Mouse (Mus musculus) testis, adult 2 months (tissue): ENCODE measurements around the gene Gatm. TPM values are rescaled to one million over a fixed set of nuclear protein-coding genes. Genes with fewer than 3 reads are reported as not detected.

Source experiments
- H3K27ac ChIP-seq: fragments of 200-500 bp; 2 replicates; pipeline ENCODE4 v1.5.1; 2012; ENCODE audit warnings: low read depth, low read length; ENCODE audit not compliant: control insufficient read depth, insufficient read depth
- H3K27me3 ChIP-seq: fragments of 200-500 bp; 2 replicates; pipeline ENCODE4 v1.6.1; 2012; ENCODE audit warnings: mild to moderate bottlenecking, low read length, moderate library complexity; ENCODE audit not compliant: control insufficient read depth, insufficient read depth
- H3K36me3 ChIP-seq: fragments of 200-500 bp; 2 replicates; pipeline ENCODE4 v1.6.1; 2012; ENCODE audit warnings: mild to moderate bottlenecking, low read length; ENCODE audit not compliant: control insufficient read depth, insufficient read depth
- H3K4me1 ChIP-seq: fragments of 200-500 bp; 2 replicates; pipeline ENCODE4 v1.6.1; 2012; ENCODE audit warnings: low read length; ENCODE audit not compliant: control insufficient read depth, insufficient read depth
- H3K4me3 ChIP-seq: fragments of 200-500 bp; 2 replicates; pipeline ENCODE4 v1.5.1; 2012; ENCODE audit warnings: low read depth, mild to moderate bottlenecking, low read length, moderate library complexity, mixed read lengths; ENCODE audit not compliant: control insufficient read depth
- CTCF ChIP-seq: fragments of 200-500 bp; IDR thresholded peaks from 2 replicates; pipeline ENCODE4 v1.5.1; 2012; ENCODE audit warnings: low read depth, mild to moderate bottlenecking, inconsistent platforms, low read length, moderate library complexity; ENCODE audit not compliant: control insufficient read depth, insufficient read depth, insufficient replicate concordance
- POLR2A ChIP-seq: fragments of 200-500 bp; IDR thresholded peaks from 2 replicates; pipeline ENCODE4 v1.6.1; 2012; ENCODE audit warnings: low read depth, mild to moderate bottlenecking, inconsistent platforms, low read length, moderate library complexity; ENCODE audit not compliant: control insufficient read depth
- polyA plus RNA-seq: library from polyadenylated mRNA; depleted of rRNA; stranded (reverse); fragments of >200 nt; gene quantifications from 2 replicates; pipeline ENCODE4 v1.2.3, GENCODE M21; 2012

The Gatm gene
- polyA plus RNA-seq, 1 experiment: 94.7 TPM

DNA sequence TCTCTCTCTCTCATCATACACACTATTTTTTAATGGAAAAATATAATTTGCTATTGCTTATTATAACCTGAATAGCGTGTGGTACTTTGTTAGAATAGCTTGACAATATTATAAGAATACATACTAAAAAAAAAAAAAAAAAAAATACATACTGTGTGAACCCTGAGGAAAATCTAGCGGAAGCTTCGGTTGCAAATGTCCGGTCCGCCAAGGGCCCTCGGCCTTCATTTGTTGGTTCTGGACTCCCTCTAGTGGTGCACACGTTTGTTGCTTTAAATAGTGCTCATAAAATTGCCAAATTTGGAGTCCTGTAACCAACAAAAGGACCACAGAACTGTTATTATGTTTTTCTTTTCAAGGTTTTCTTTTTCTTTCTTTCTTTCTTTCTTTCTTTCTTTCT is 17.9 kb upstream of the Gatm start:
- no peak overlapping the region for H3K27ac ChIP-seq
- H3K4me1 ChIP-seq: peaks cover 3% of the 10 kb centered on the region; the same call in 1 of the 2 replicates
- H3K36me3 ChIP-seq: no peaks in the 10 kb centered on the region
- no peak overlapping the region for H3K4me3 ChIP-seq
- TF ChIP-seq CTCF: peak; percentile 63; the same call in 1 of the 2 replicates
- no peak for TF ChIP-seq POLR2A
- H3K27me3 ChIP-seq: no peaks in the 10 kb centered on the region

DNA sequence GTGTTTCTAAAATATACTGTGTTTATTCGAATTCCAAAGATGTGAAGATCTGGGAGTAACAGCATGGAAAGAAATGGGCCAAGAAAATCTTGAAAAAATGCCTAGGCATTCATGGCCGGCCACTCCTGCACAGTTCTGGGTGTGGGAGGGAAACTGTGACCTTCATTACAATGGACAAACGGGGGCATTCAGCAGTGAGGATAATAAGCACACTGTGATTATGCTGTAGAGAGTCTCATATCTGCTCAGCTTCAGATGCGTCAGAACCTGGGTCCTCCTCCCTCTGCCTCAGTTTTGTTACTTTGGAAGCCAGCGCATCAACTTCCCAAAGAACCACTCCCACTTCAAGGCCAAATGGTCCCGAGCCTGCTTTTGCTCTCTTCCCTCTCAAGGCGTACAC is 14.8 kb upstream of the Gatm start:
- no peaks in the 10 kb centered on the region for H3K36me3 ChIP-seq
- H3K27ac ChIP-seq: no peak overlapping the region
- H3K4me1 ChIP-seq: no peaks in the 10 kb centered on the region
- no peaks in the 10 kb centered on the region for H3K27me3 ChIP-seq
- no peak for TF ChIP-seq CTCF
- no peak for TF ChIP-seq POLR2A
- H3K4me3 ChIP-seq: no peak overlapping the region

GRCm38 (mm10) chr2:122621337-122622110 is 10.4 kb upstream of the Gatm start:
- TF ChIP-seq POLR2A (no peak), CTCF (no peak)
- Histone ChIP-seq H3K27ac (no peak overlapping the region), H3K36me3 (no peaks in the 10 kb centered on the region), H3K27me3 (no peaks in the 10 kb centered on the region), H3K4me1 (no peaks in the 10 kb centered on the region), H3K4me3 (no peak overlapping the region)

DNA sequence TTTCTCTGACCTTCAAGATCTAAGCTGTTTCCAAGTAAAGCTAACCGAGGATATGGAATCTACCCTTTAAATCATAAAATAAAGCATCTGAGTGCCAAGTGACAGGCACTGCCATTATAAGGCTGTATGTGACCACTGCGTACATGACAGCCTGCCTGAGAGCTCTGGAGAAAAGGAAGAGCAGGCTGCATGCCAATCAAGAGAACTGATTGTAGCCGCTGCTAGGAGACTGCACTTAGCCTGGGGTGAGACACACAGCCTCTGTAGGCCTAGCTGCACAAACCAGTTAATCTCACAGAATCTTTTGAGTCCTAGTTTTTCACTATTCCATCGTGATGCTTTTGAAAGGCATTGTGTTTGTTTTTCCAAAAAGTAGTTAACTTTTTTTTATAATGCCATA is 7.6 kb upstream of the Gatm start:
- no peaks in the 10 kb centered on the region for H3K27me3 ChIP-seq
- TF ChIP-seq POLR2A (no peak), CTCF (no peak)
- H3K27ac ChIP-seq: 0 out of 2 replicates have a peak overlapping the region, but pooled peaks have one; percentile 40
- H3K4me1 ChIP-seq: no peaks in the 10 kb centered on the region
- no peaks in the 10 kb centered on the region for H3K36me3 ChIP-seq
- no peak overlapping the region for H3K4me3 ChIP-seq

DNA sequence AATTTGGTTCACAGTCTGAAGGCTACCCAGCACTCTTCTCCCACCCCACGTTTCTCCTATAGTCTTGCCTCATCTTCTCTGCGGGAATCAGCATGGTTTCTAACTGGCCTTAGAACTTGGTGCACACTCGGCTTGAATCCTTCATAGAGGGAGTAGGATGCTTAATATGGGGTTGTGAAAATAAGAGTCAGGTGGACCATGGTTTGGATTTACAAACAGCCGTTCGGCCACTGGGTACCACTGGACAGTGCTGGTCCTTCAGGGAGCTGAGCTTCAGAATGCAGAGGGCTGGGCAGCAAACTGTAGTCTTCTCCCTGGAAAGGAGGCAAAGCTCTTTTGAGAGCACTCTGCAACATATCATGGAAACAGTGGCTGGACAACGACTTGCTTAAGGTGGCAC is 6.7 kb upstream of the Gatm start:
- H3K4me1 ChIP-seq: no peaks in the 10 kb centered on the region
- TF ChIP-seq CTCF (no peak), POLR2A (no peak)
- H3K27ac ChIP-seq: peak overlapping the region; percentile 62
- H3K36me3 ChIP-seq: no peaks in the 10 kb centered on the region
- H3K27me3 ChIP-seq: no peaks in the 10 kb centered on the region
- H3K4me3 ChIP-seq: no peak overlapping the region

DNA sequence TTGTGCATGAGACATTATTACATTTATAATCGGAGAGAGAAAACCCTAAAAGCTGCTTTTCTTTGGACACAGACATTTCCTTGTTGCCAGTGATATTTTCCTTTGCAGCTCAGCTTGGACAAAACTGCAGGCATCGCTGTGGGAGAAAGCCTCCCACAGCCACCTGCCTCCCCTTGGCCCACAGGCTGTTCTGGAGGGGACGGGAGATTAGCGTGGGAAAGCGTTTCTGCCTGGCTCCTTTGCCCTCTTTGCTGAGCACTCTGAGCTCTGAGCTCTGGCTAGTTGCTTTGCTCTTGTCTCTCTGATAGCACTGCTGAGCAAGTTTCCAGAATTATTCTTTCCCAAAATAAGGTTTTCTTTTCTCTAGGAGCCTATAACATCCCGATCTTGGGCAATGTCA is 5.1 kb upstream of the Gatm start:
- no peaks in the 10 kb centered on the region for H3K27me3 ChIP-seq
- H3K36me3 ChIP-seq: no peaks in the 10 kb centered on the region
- no peak overlapping the region for H3K4me3 ChIP-seq
- TF ChIP-seq CTCF (no peak), POLR2A (no peak)
- 0 out of 2 replicates have a peak overlapping the region, but pooled peaks have one; percentile 13 for H3K27ac ChIP-seq
- H3K4me1 ChIP-seq: peaks cover 6% of the 10 kb centered on the region

DNA sequence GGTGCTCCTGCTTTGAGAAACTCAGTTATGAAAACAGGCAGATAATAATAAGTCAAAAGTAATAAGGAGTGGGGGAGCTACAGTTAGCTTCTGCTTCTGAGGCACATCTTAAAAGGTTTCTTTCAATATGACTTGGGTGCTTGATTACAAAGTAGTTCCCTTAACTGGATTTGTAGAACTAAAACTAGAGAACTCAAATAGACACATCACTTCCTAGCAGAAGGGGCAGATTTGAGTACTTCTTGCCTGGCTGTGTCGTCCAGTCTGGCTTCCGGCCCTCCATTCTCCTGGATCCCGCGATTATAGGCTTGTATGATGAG is 511 bp upstream of the Gatm start:
- H3K27me3 ChIP-seq: no peaks in the 10 kb centered on the region
- no peak for TF ChIP-seq CTCF
- no peak for TF ChIP-seq POLR2A
- H3K36me3 ChIP-seq: no peaks in the 10 kb centered on the region
- peaks cover 14% of the 10 kb centered on the region for H3K4me1 ChIP-seq
- H3K27ac ChIP-seq: peak overlapping the region; percentile 63; the same call in 1 of the 2 replicates
- peak overlapping the region; percentile 85; the same call in 1 of the 2 replicates for H3K4me3 ChIP-seq

- H3K4me3 ChIP-seq: peak overlapping the region; percentile 11
- no peak overlapping the region for H3K27ac ChIP-seq
- no peaks in the 10 kb centered on the region for H3K36me3 ChIP-seq
- peaks cover 14% of the 10 kb centered on the region for H3K4me1 ChIP-seq
- H3K27me3 ChIP-seq: no peaks in the 10 kb centered on the region
- TF ChIP-seq CTCF (no peak), POLR2A (no peak)
These were observed 2.3 kb downstream of the Gatm start for GRCm38 (mm10) chr2:122608820-122609219.
